Comparison of ENCODE assay signal across 23 mouse cellular contexts in the genomic region with DNA sequence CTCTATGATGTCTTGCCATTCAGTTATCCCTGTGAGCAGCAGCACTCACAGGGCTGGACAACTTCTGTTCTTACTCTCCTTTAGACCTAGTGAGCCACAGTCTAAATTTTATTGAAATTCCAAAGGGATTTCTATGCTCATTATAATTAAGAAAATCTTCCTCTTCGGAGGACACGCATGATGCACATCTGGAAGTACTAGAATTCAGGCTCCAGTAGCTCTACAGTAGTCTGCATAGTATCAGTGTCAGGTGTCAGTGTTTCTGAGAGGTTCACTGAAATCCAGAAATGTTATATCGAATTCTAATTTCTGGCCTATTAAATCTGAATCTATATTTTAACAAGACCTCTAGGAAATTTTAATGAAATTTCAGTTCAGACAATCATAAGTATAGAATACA.
"Had no signal": no experiment of that assay in that cellular context is flagged by ENCODE, and none has a peak within 500 bp of the region (broad histone marks: within the 10 kb centered on the region; RNA-seq: fewer than 3 reads in every experiment).

No protein-coding gene starts in this region.

- ATAC-seq: liver, embryonic 12.5 days; midbrain, embryonic 15.5 days had no signal

- H3K4me2 ChIP-seq: limb, embryonic 13.5 days; liver, embryonic 12.5 days; liver, embryonic 15.5 days; lung, embryonic 15.5 days; midbrain, embryonic 11.5 days; midbrain, embryonic 15.5 days; neural tube, embryonic 12.5 days; neural tube, embryonic 15.5 days had no signal

- H3K36me3 ChIP-seq: limb, embryonic 10.5 days; limb, embryonic 13.5 days; liver, embryonic 12.5 days; liver, embryonic 15.5 days; lung, embryonic 15.5 days; midbrain, embryonic 15.5 days; neural tube, embryonic 12.5 days; neural tube, embryonic 15.5 days had no signal

- H3K4me1 ChIP-seq: liver, embryonic 12.5 days; liver, embryonic 15.5 days; lung, embryonic 15.5 days; megakaryocyte, embryonic 14.5 days; neural tube, embryonic 12.5 days; neural tube, embryonic 15.5 days had no signal

- H3K9me3 ChIP-seq: limb, embryonic 10.5 days; limb, embryonic 13.5 days; liver, embryonic 12.5 days; liver, embryonic 15.5 days; lung, embryonic 15.5 days; megakaryocyte, embryonic 14.5 days; midbrain, embryonic 15.5 days; neural tube, embryonic 12.5 days; neural tube, embryonic 15.5 days had no signal

- H3K27ac ChIP-seq: layer of hippocampus, adult 2 months; limb, embryonic 10.5 days; limb, embryonic 13.5 days; liver, embryonic 12.5 days; liver, embryonic 15.5 days; lung, embryonic 15.5 days; midbrain, embryonic 15.5 days; neural tube, embryonic 12.5 days; neural tube, embryonic 15.5 days; stomach, postnatal 0 days had no signal

- DNase-seq: kidney, postnatal 25 days; layer of hippocampus, adult 9-11 months; liver; lung, adult 18-20 months; lung, postnatal 10 days; lung, postnatal 36 days; right cerebral cortex, adult 18-20 months; right cerebral cortex, postnatal 14 days; right cerebral cortex, postnatal 4 days; thymus, adult 2 months; thymus, postnatal 36 days had no signal

- H3K27me3 ChIP-seq: limb, embryonic 13.5 days; liver, embryonic 12.5 days; liver, embryonic 15.5 days; lung, embryonic 15.5 days; megakaryocyte, embryonic 14.5 days; midbrain, embryonic 15.5 days; neural tube, embryonic 12.5 days; neural tube, embryonic 15.5 days had no signal

- H3K9ac ChIP-seq: limb, embryonic 13.5 days; liver, embryonic 12.5 days; liver, embryonic 15.5 days; lung, embryonic 15.5 days; midbrain, embryonic 15.5 days; neural tube, embryonic 12.5 days; neural tube, embryonic 15.5 days had no signal

- H3K4me3 ChIP-seq: layer of hippocampus, adult 2 months; limb, embryonic 10.5 days; limb, embryonic 13.5 days; liver, embryonic 12.5 days; liver, embryonic 15.5 days; lung, embryonic 15.5 days; megakaryocyte, embryonic 14.5 days; midbrain, embryonic 15.5 days; neural tube, embryonic 12.5 days; neural tube, embryonic 15.5 days had no signal
